Mouse (Mus musculus) frontal cortex, postnatal 25 days (tissue): ENCODE data around the gene Nexn.
A peak's percentile ranks its signal among the peaks of the same experiment; 100 is the strongest.
"Not testable (repeated sequence)": the region's sequence is repeated elsewhere in the genome, so short reads cannot be mapped to it uniquely, and the experiment has no call there.

Source experiments
- DNase-seq, 2 experiments: peaks; one replicate each; pipeline ENCODE4 v3.0.0; 2022; ENCODE audit warnings: low spot score in 2 of 2

Nexn gene

GRCm38 (mm10) chr3:152197246-152197645, 68.9 kb downstream of the Nexn start:
- not testable (repeated sequence) for DNase-seq

DNA sequence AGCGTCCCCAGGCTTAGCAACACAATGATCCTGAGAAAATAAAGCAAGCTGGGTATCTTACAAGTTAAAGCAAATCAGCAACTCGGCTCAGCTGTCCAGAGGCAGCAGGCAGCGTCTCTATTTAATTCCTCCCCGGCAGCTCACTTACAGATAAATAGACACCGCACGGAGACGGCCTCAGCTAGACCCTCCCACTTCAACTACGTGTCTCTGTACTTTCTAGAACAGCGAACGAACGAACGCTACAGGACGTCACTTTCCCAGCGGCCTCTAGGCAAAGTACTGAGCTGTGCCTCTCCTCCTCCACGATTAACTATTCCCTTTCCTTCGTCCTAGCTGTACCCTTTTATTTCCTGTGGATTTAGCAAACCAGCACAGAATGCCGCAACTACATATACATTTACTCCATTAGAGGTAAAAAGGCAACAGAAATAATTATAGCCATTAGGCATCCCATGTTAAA, 72.5 kb downstream of the Nexn start:
- peak; percentile 71 to 81 for DNase-seq

GRCm38 (mm10) chr3:152193177-152193576, 73.0 kb downstream of the Nexn start:
- DNase-seq, result no peak

- DNase-seq, result no peak
These were observed 73.8 kb downstream of the Nexn start for GRCm38 (mm10) chr3:152192238-152192931.

GRCm38 (mm10) chr3:152191791-152192237, 74.3 kb downstream of the Nexn start:
- DNase-seq, result no peak

GRCm38 (mm10) chr3:152190679-152191477, 75.3 kb downstream of the Nexn start:
- no peak for DNase-seq

- no peak for DNase-seq
These were observed 76.8 kb downstream of the Nexn start for GRCm38 (mm10) chr3:152189306-152189705.
